Mouse (Mus musculus): ENCODE measurements at regions not wholly inside any gene's neighbourhood (a gene's known extent, or its start where the extent isn't known, plus 50 kb on each side); places are given as distances from the start of the nearest gene placed in this dataset.
A peak's percentile ranks its signal among the peaks of the same experiment; 100 is the strongest.

- no peak for DNase-seq (ENCODE audit: inconsistent ontology term)
Measured at GRCm38 (mm10) chr17:49215281-49215680, 212.9 kb upstream of the Mocs1 start.

GRCm38 (mm10) chr17:49219512-49220197, 208.5 kb upstream of the Mocs1 start:
- no peak for DNase-seq (ENCODE audit: inconsistent ontology term)

GRCm38 (mm10) chr17:49223212-49223611, 204.9 kb upstream of the Mocs1 start:
- no peak for DNase-seq (ENCODE audit: inconsistent ontology term)

GRCm38 (mm10) chr17:49223651-49224050, 204.5 kb upstream of the Mocs1 start:
- DNase-seq (ENCODE audit: inconsistent ontology term) = no peak

- no peak for DNase-seq (ENCODE audit: inconsistent ontology term)
Measured at GRCm38 (mm10) chr17:49225255-49226015, 202.7 kb upstream of the Mocs1 start.

GRCm38 (mm10) chr17:49226016-49226400, 202.2 kb upstream of the Mocs1 start:
- no peak for DNase-seq (ENCODE audit: inconsistent ontology term)

GRCm38 (mm10) chr17:49231287-49231686, 196.9 kb upstream of the Mocs1 start:
- peak; percentile 73 for DNase-seq (ENCODE audit: inconsistent ontology term)

- peak; percentile 8 for DNase-seq (ENCODE audit: inconsistent ontology term)
Measured at GRCm38 (mm10) chr17:49240097-49240496, 188.1 kb upstream of the Mocs1 start.

- peak; percentile 81 for DNase-seq (ENCODE audit: inconsistent ontology term)
Measured at GRCm38 (mm10) chr17:49243419-49243818, 184.7 kb upstream of the Mocs1 start.

GRCm38 (mm10) chr17:49245013-49245412, 183.1 kb upstream of the Mocs1 start:
- DNase-seq (ENCODE audit: inconsistent ontology term) = no peak

- peak; percentile 2 for DNase-seq (ENCODE audit: inconsistent ontology term)
Measured at GRCm38 (mm10) chr17:49247215-49247614, 180.9 kb upstream of the Mocs1 start.

- no peak for DNase-seq (ENCODE audit: inconsistent ontology term)
Measured at GRCm38 (mm10) chr17:49250726-49251537, 177.2 kb upstream of the Mocs1 start.

GRCm38 (mm10) chr17:49252271-49252670, 175.9 kb upstream of the Mocs1 start:
- DNase-seq (ENCODE audit: inconsistent ontology term) = no peak

GRCm38 (mm10) chr17:49258496-49258895, 169.7 kb upstream of the Mocs1 start:
- no peak for DNase-seq (ENCODE audit: inconsistent ontology term)

- DNase-seq (ENCODE audit: inconsistent ontology term) = no peak
Measured at GRCm38 (mm10) chr17:49262394-49262793, 165.8 kb upstream of the Mocs1 start.

GRCm38 (mm10) chr17:49266343-49266742, 161.8 kb upstream of the Mocs1 start:
- no peak for DNase-seq (ENCODE audit: inconsistent ontology term)

- DNase-seq (ENCODE audit: inconsistent ontology term) = no peak
Measured at GRCm38 (mm10) chr17:49269943-49270342, 158.2 kb upstream of the Mocs1 start.

- peak; percentile 11 for DNase-seq (ENCODE audit: inconsistent ontology term)
Measured at GRCm38 (mm10) chr17:49272661-49273448, 155.3 kb upstream of the Mocs1 start.

GRCm38 (mm10) chr17:49274936-49275335, 153.2 kb upstream of the Mocs1 start:
- no peak for DNase-seq (ENCODE audit: inconsistent ontology term)

GRCm38 (mm10) chr17:49275421-49275820, 152.7 kb upstream of the Mocs1 start:
- no peak for DNase-seq (ENCODE audit: inconsistent ontology term)

GRCm38 (mm10) chr17:49275916-49276315, 152.2 kb upstream of the Mocs1 start:
- DNase-seq (ENCODE audit: inconsistent ontology term) = no peak

GRCm38 (mm10) chr17:49278541-49278940, 149.6 kb upstream of the Mocs1 start:
- no peak for DNase-seq (ENCODE audit: inconsistent ontology term)
